Comparison of ENCODE assay signal across 11 mouse cellular contexts in the genomic region with DNA sequence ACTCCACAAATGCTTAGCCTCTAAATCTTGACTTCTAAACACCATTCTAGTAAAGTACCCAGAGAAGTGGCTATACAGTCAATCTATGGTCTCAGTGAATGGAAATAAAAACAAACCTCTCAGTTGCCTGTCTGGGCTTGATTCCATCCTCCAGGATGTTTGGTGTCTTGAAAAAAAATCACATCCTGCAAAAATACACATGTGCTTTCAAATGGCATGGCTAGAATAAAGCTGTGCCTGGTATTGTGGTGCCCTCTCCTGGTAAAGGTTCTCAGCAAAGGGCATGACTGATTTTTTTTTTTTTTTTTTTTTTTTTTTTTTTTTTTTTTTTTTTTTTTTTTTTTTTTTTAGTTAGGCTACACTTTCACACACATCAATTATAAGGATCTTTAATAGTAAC.
DNase-seq lines count a peak whose midpoint lies in the region; ATAC-seq and TF ChIP-seq lines count a peak whose summit lies in the region.
"Had no signal": no experiment of that assay in that cellular context is flagged by ENCODE, and none has a peak within 500 bp of the region (broad histone marks: within the 10 kb centered on the region; RNA-seq: fewer than 3 reads in every experiment).

No protein-coding gene starts in this region.

- no peak overlapping the region for H3K27ac ChIP-seq in heart, adult 2 months
- H3K27ac ChIP-seq in heart, embryonic 10.5 days = no peak overlapping the region
- H3K27ac ChIP-seq in liver, adult 2 months (replicated peaks; ENCODE audit: insufficient read depth, low read depth, low read length) = no peak overlapping the region
- H3K27ac ChIP-seq in liver, embryonic 12.5 days = no peak overlapping the region
- H3K27ac ChIP-seq: embryonic facial prominence, embryonic 12.5 days; lung, embryonic 15.5 days had no signal

- H3K4me1 ChIP-seq in heart, adult 2 months (ENCODE audit: control insufficient read depth, insufficient read depth, low read length) = no peaks in the 10 kb centered on the region
- no peaks in the 10 kb centered on the region for H3K4me1 ChIP-seq in heart, embryonic 10.5 days
- no peaks in the 10 kb centered on the region for H3K4me1 ChIP-seq in liver, adult 2 months (ENCODE audit: control insufficient read depth, insufficient read depth, low read length)
- no peaks in the 10 kb centered on the region for H3K4me1 ChIP-seq in liver, embryonic 12.5 days
- H3K4me1 ChIP-seq: embryonic facial prominence, embryonic 12.5 days; lung, embryonic 15.5 days had no signal

- no peaks in the 10 kb centered on the region for H3K79me2 ChIP-seq in heart, adult 2 months (replicated peaks; ENCODE audit: control insufficient read depth, insufficient read depth, low read length)
- no peaks in the 10 kb centered on the region for H3K79me2 ChIP-seq in liver, adult 2 months (ENCODE audit: control insufficient read depth, insufficient read depth, low read length)

- TF ChIP-seq EP300 in heart, adult 2 months (IDR thresholded peaks at IDR 0.05; ENCODE audit: insufficient read depth, low read depth, low read length) = no peak

- no peak for TF ChIP-seq POLR2A in heart, adult 2 months (IDR thresholded peaks at IDR 0.05; ENCODE audit: insufficient read depth, low read depth, low read length)
- no peak for TF ChIP-seq POLR2A in liver, adult 2 months (IDR thresholded peaks at IDR 0.05; ENCODE audit: extremely low read depth, insufficient read depth, low read length)

- no peak overlapping the region for H3K4me3 ChIP-seq in heart, adult 2 months
- no peak overlapping the region for H3K4me3 ChIP-seq in heart, embryonic 10.5 days
- H3K4me3 ChIP-seq in liver, adult 2 months (ENCODE audit: insufficient read depth, low read depth, low read length) = no peak overlapping the region
- no peak overlapping the region for H3K4me3 ChIP-seq in liver, embryonic 12.5 days
- H3K4me3 ChIP-seq: embryonic facial prominence, embryonic 12.5 days; lung, embryonic 15.5 days had no signal

- H3K36me3 ChIP-seq in heart, adult 2 months (ENCODE audit: control insufficient read depth, insufficient read depth, low read length) = no peaks in the 10 kb centered on the region
- no peaks in the 10 kb centered on the region for H3K36me3 ChIP-seq in heart, embryonic 10.5 days
- H3K36me3 ChIP-seq in liver, adult 2 months (ENCODE audit: control insufficient read depth, insufficient read depth, low read length) = no peaks in the 10 kb centered on the region
- no peaks in the 10 kb centered on the region for H3K36me3 ChIP-seq in liver, embryonic 12.5 days
- H3K36me3 ChIP-seq: embryonic facial prominence, embryonic 12.5 days; lung, embryonic 15.5 days had no signal

- intact Hi-C loops in heart, adult 2 months (cut with DNase I) = no loop called here

- no peak overlapping the region for H3K4me2 ChIP-seq in liver, embryonic 12.5 days
- H3K4me2 ChIP-seq: embryonic facial prominence, embryonic 12.5 days; lung, embryonic 15.5 days had no signal

- DNase-seq in heart, adult 2 months = no peak
- DNase-seq in heart, embryonic 10.5 days (ENCODE audit: low spot score) = no peak
- peak; percentile 31 for DNase-seq in liver, adult 2 months (ENCODE audit: extremely low read depth, low read depth, low spot score)
- peak; percentile 17 for DNase-seq in adipocyte (ENCODE audit: low spot score)
- DNase-seq in lung, postnatal 36 days = peak; percentile 35
- DNase-seq in urinary bladder, postnatal 4 days (ENCODE audit: low spot score in 2 of 2) = no peak
- DNase-seq: heart, adult 11 months had no signal

- H3K9ac ChIP-seq in heart, adult 2 months (ENCODE audit: low read depth, low read length) = no peak overlapping the region
- no peak overlapping the region for H3K9ac ChIP-seq in liver, adult 2 months (ENCODE audit: low read depth, low read length)
- no peak overlapping the region for H3K9ac ChIP-seq in liver, embryonic 12.5 days
- H3K9ac ChIP-seq: embryonic facial prominence, embryonic 12.5 days; lung, embryonic 15.5 days had no signal

- TF ChIP-seq CTCF in heart, adult 2 months (IDR thresholded peaks at IDR 0.05) = peak; percentile 43
- TF ChIP-seq CTCF in liver, adult 2 months (IDR thresholded peaks at IDR 0.05; ENCODE audit: low read depth, low read length) = no peak

- no peak for ATAC-seq in liver, embryonic 12.5 days
- ATAC-seq in monocyte, adult 5-6 weeks (replicated peaks; ENCODE audit: insufficient number of reproducible peaks, low FRiP score, low TSS enrichment, poor library complexity, severe bottlenecking) = no peak

- H3K9me3 ChIP-seq in heart, embryonic 10.5 days = no peaks in the 10 kb centered on the region
- no peaks in the 10 kb centered on the region for H3K9me3 ChIP-seq in liver, embryonic 12.5 days (replicated peaks)
- H3K9me3 ChIP-seq: embryonic facial prominence, embryonic 12.5 days; lung, embryonic 15.5 days had no signal

- no peaks in the 10 kb centered on the region for H3K27me3 ChIP-seq in heart, adult 2 months (ENCODE audit: control insufficient read depth, insufficient read depth, low read length)
- no peaks in the 10 kb centered on the region for H3K27me3 ChIP-seq in heart, embryonic 10.5 days (ENCODE audit: insufficient read depth, poor library complexity, severe bottlenecking)
- no peaks in the 10 kb centered on the region for H3K27me3 ChIP-seq in liver, adult 2 months (ENCODE audit: control insufficient read depth, insufficient read depth, low read length)
- no peaks in the 10 kb centered on the region for H3K27me3 ChIP-seq in liver, embryonic 12.5 days (replicated peaks)
- H3K27me3 ChIP-seq: embryonic facial prominence, embryonic 12.5 days; lung, embryonic 15.5 days had no signal

Comparison
In these comparisons a context has a peak if more than half of its experiments do, and no peak if none do; other contexts are left out.
1. DNase-seq: peak in liver, adult 2 months (single experiment), adipocyte (single experiment) and lung, postnatal 36 days (single experiment); none in heart, adult 2 months (0 of 2), heart, embryonic 10.5 days (single experiment) and urinary bladder, postnatal 4 days (0 of 2).